Mouse (Mus musculus) ES-E14 (cell line): ENCODE data around the gene Map3k5. TPM values are rescaled to one million over a fixed set of nuclear protein-coding genes. Genes with fewer than 3 reads are reported as not detected.

Experiments
- DNase-seq: peaks from one replicate; pipeline ENCODE4 v3.0.0-alpha.2; 2013; ENCODE audit warnings: low read depth, low spot score
- H3K27ac ChIP-seq: 2 replicates; pipeline ENCODE4 v1.5.1; 2012; ENCODE audit warnings: low read depth, mild to moderate bottlenecking, low read length, moderate library complexity, mixed read lengths; ENCODE audit not compliant: poor library complexity, insufficient read depth, severe bottlenecking
- H3K36me3 ChIP-seq: 2 replicates; pipeline ENCODE4 v1.6.1; 2012; ENCODE audit warnings: mild to moderate bottlenecking, low read length, moderate library complexity, mixed read lengths; ENCODE audit not compliant: control insufficient read depth, poor library complexity, insufficient read depth, severe bottlenecking
- H3K4me1 ChIP-seq, 2 experiments: fragments of 150-350 bp in 1 of 2; sonication (generic) in 1 of 2; 2 replicates each; pipeline ENCODE4 v1.6.1; 2012; ENCODE audit warnings: low read length in 2 of 2, mild to moderate bottlenecking in 1 of 2, mixed read lengths in 1 of 2; ENCODE audit not compliant: control insufficient read depth in 2 of 2, insufficient read depth in 2 of 2, poor library complexity in 1 of 2
- H3K4me3 ChIP-seq, 2 experiments: fragments of 150-350 bp in 1 of 2; sonication (generic) in 1 of 2; 2 replicates each; pipeline ENCODE4 v1.5.1; 2012; ENCODE audit warnings: low read length in 2 of 2, low read depth in 1 of 2, mild to moderate bottlenecking in 1 of 2, mixed read lengths in 1 of 2; ENCODE audit not compliant: insufficient read depth in 1 of 2, poor library complexity in 1 of 2, severe bottlenecking in 1 of 2
- H3K9ac ChIP-seq: 2 replicates; pipeline ENCODE4 v1.6.1; 2012; ENCODE audit warnings: low read depth, mild to moderate bottlenecking, low read length, mixed read lengths; ENCODE audit not compliant: poor library complexity, insufficient read depth, severe bottlenecking
- H3K9me3 ChIP-seq: fragments of 150-350 bp; sonication (generic); 2 replicates; pipeline ENCODE4 v1.6.1; 2012; ENCODE audit warnings: low read depth, mild to moderate bottlenecking, low read length; ENCODE audit not compliant: control insufficient read depth, insufficient read depth
- CHD2 ChIP-seq: IDR thresholded peaks from 2 replicates; pipeline ENCODE4 v1.6.1; 2014; ENCODE audit warnings: mild to moderate bottlenecking, low read depth, low read length, inconsistent platforms
- HCFC1 ChIP-seq: IDR thresholded peaks from 2 replicates; pipeline ENCODE4 v1.6.1; 2012; ENCODE audit warnings: low read length, inconsistent platforms, borderline replicate concordance; ENCODE audit not compliant: insufficient read depth
- MAFK ChIP-seq: IDR thresholded peaks from 2 replicates; pipeline ENCODE4 v1.6.1; 2014; ENCODE audit warnings: mild to moderate bottlenecking, low read depth, low read length, inconsistent platforms; ENCODE audit not compliant: insufficient read depth
- ZC3H11A ChIP-seq: IDR thresholded peaks from 2 replicates; pipeline ENCODE4 v1.6.1; 2012; ENCODE audit warnings: low read depth, mild to moderate bottlenecking, inconsistent platforms, low read length, borderline replicate concordance
- ZNF384 ChIP-seq: IDR thresholded peaks from 2 replicates; pipeline ENCODE4 v1.6.1; 2012; ENCODE audit warnings: low read depth, low read length, inconsistent platforms
- in situ Hi-C, 2 experiments: fragments of 600-800 bp; cut with MboI; formaldehyde crosslinking; loops; one replicate each; pipeline ENCODE4 v1.15.1; 2025; ENCODE audit warnings: low sequenced_read_pairs in 2 of 2, inconsistent platforms in 1 of 2; ENCODE audit not compliant: unreplicated experiment in 2 of 2
- total RNA-seq: library from RNA; depleted of rRNA; stranded (reverse); fragments of 300-350 nt; gene quantifications from 2 replicates; pipeline ENCODE4 v1.2.3, GENCODE M21; 2012; rRNA removed

Gene Map3k5
- total RNA-seq, 1 experiment = 4.7 TPM

DNA sequence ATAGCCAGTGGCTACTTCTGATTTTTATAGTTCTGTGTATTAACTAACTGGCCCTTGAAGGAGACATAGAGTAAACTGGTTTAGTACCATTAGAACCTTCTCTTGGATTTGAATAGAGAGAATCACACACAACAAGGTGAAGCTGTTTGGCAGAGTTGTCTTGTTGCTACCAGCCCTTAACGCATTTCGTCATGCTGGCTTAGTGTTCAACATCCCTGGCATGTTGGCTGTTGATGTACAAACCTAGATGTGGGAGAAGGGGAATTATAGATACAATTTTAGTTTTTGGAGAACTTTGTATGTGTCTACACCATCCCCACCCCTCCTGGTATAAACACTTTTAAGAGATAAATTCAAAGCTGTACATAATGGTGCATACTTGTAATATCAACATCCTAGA is 251.5 kb downstream of the Map3k5 start:
- TF ChIP-seq MAFK (no peak), HCFC1 (no peak), ZC3H11A (no peak), CHD2 (no peak), ZNF384 (no peak)
- Histone ChIP-seq H3K9ac (no peak overlapping the region), H3K27ac (no peak overlapping the region), H3K9me3 (no peaks in the 10 kb centered on the region), H3K4me3 (no peak overlapping the region), H3K4me1 (peaks cover 24 to 34% of the 10 kb centered on the region in 2 experiments), H3K36me3 (no peaks in the 10 kb centered on the region)
- in situ Hi-C loops = no loop called here
- DNase-seq = no peak

DNA sequence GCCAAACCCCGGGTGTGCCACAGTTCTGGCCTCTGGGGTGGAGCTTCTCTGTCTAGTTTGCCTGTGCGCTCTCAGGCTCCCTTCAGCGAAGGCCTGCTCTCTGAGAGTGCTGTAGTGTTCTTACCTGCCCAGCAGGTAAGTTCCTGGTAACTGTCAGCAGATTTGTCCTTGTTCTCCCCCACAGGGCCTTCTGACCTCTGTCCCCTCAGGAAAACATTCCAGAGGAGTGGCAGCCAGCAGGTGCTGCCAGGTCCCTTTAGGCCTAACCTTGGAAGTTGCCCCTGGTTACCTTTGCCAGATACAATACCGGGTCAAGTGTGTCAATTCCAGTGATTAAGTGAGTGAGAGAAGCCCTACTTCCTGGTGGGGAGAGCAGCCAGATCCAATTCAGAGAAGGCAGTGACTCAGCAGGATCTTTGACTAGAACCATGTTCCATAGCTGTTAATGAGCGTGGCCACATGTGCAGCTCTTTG is 252.6 kb downstream of the Map3k5 start:
- H3K9me3 ChIP-seq = no peaks in the 10 kb centered on the region
- no peak overlapping the region for H3K4me3 ChIP-seq
- peaks cover 21 to 28% of the 10 kb centered on the region in 2 experiments for H3K4me1 ChIP-seq
- peak overlapping the region; percentile 20; the same call in 1 of the 2 replicates for H3K9ac ChIP-seq
- no peak for DNase-seq
- peak; percentile 83 for TF ChIP-seq MAFK
- TF ChIP-seq CHD2 = no peak
- peak overlapping the region; percentile 84 for H3K27ac ChIP-seq
- H3K36me3 ChIP-seq = no peaks in the 10 kb centered on the region
- in situ Hi-C loops = no loop called here

DNA sequence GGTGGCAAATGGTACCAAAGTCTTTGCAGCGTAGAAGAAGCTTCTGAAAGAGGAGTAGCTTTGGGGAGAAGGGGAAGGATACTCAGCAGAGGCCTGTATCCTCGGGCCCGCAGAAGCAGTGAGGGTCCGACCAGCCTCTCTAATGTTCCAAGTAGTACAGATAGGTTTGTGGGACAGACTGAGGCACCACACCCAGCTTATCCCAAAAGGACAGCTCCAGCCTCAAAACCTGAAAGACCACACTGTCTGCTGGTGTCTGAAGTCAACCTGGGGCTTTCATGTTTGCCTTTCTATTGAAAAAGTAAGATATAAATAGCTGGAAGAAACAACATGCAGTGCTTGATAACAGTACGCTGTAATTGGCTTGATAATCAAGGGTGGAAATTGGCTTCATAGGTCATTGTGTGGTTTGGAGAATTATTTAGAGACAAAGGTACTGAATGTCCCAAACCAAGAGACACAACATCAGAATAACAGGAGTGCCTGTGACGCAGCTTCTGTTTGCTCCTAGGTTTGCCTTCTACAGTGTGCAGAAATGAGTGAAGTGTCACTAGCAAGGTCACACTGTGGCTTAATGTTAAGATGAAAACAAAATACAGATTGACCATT is 256.0 kb downstream of the Map3k5 start:
- H3K27ac ChIP-seq = no peak overlapping the region
- no peaks in the 10 kb centered on the region for H3K9me3 ChIP-seq
- in situ Hi-C loops = no loop called here
- TF ChIP-seq HCFC1 (no peak), ZC3H11A (no peak), CHD2 (no peak), MAFK (no peak), ZNF384 (no peak)
- no peaks in the 10 kb centered on the region for H3K36me3 ChIP-seq
- peaks cover 10 to 23% of the 10 kb centered on the region in 2 experiments for H3K4me1 ChIP-seq
- H3K9ac ChIP-seq = no peak overlapping the region
- no peak overlapping the region for H3K4me3 ChIP-seq
- DNase-seq = no peak

Other genes with a start within 250 kb of the Map3k5 start
- gene Il20ra, start 221.9 kb upstream of the Map3k5 start, total RNA-seq = 0.16 TPM in 1 of 2 replicates, not detected in the other
- gene Slc35d3, start 83.0 kb upstream of the Map3k5 start, total RNA-seq = 0.67 and 0.69 TPM in 2 replicates
- gene Pex7, start 26.8 kb upstream of the Map3k5 start, total RNA-seq = 16.8 and 17.0 TPM in 2 replicates
- 35.2 and 49.6 TPM in 2 replicates for gene Map7, start 214.0 kb downstream of the Map3k5 start, total RNA-seq